Mouse (Mus musculus) forebrain, embryonic 11.5 days (tissue): ENCODE measurements at regions not wholly inside any gene's neighbourhood (a gene's known extent, or its start where the extent isn't known, plus 50 kb on each side); places are given as distances from the start of the nearest gene placed in this dataset.

Source experiments
- ATAC-seq: fragments of 200-750 bp; cut with Nextera tagmentation; replicated peaks from 2 replicates; pipeline ENCODE4 v1.8.0; 2017; ENCODE audit warnings: moderate TSS enrichment; ENCODE audit not compliant: low FRiP score
- DNase-seq: peaks from one replicate; pipeline ENCODE4 v3.0.0-alpha.2; 2017; ENCODE audit warnings: low spot score
- H3K27ac ChIP-seq: fragments of 300-500 bp; sonication (generic); 2 replicates; pipeline ENCODE4 v1.5.1; 2014; ENCODE audit warnings: low read depth, low read length
- H3K27me3 ChIP-seq: fragments of 300-500 bp; sonication (generic); 2 replicates; pipeline ENCODE4 v1.6.1; 2014; ENCODE audit warnings: mild to moderate bottlenecking, low read length, mixed read lengths; ENCODE audit not compliant: control insufficient read depth, insufficient read depth
- H3K36me3 ChIP-seq: fragments of 300-500 bp; sonication (generic); 2 replicates; pipeline ENCODE4 v1.6.1; 2014; ENCODE audit warnings: mild to moderate bottlenecking, low read length, moderate library complexity, mixed read lengths; ENCODE audit not compliant: control insufficient read depth, insufficient read depth
- H3K4me1 ChIP-seq: fragments of 300-500 bp; sonication (generic); replicated peaks from 2 replicates; pipeline ENCODE4 v1.6.1; 2014; ENCODE audit warnings: low read length, mixed read lengths; ENCODE audit not compliant: control insufficient read depth, insufficient read depth
- H3K4me2 ChIP-seq: fragments of 300-500 bp; sonication (generic); 2 replicates; pipeline ENCODE4 v1.6.1; 2014; ENCODE audit warnings: low read depth, mild to moderate bottlenecking, low read length, moderate library complexity, mixed read lengths; ENCODE audit not compliant: severe bottlenecking
- H3K4me3 ChIP-seq: fragments of 300-500 bp; sonication (generic); 2 replicates; pipeline ENCODE4 v1.5.1; 2014; ENCODE audit warnings: low read depth, low read length
- H3K9ac ChIP-seq: fragments of 300-500 bp; sonication (generic); 2 replicates; pipeline ENCODE4 v1.6.1; 2014; ENCODE audit warnings: low read length
- H3K9me3 ChIP-seq: fragments of 300-500 bp; sonication (generic); 2 replicates; pipeline ENCODE4 v1.6.1; 2016; ENCODE audit warnings: low read length, mixed read lengths; ENCODE audit not compliant: control insufficient read depth
- WGBS: fragments of 180-500 bp; shearing (Covaris S2); extraction: QIAGEN DNeasy Blood & Tissue Kit; methylation state at CpG from one replicate; pipeline ENCODE4 v1.1.7; 2014; 5-methylcytosine and 5-hydroxymethylcytosine counted together

DNA sequence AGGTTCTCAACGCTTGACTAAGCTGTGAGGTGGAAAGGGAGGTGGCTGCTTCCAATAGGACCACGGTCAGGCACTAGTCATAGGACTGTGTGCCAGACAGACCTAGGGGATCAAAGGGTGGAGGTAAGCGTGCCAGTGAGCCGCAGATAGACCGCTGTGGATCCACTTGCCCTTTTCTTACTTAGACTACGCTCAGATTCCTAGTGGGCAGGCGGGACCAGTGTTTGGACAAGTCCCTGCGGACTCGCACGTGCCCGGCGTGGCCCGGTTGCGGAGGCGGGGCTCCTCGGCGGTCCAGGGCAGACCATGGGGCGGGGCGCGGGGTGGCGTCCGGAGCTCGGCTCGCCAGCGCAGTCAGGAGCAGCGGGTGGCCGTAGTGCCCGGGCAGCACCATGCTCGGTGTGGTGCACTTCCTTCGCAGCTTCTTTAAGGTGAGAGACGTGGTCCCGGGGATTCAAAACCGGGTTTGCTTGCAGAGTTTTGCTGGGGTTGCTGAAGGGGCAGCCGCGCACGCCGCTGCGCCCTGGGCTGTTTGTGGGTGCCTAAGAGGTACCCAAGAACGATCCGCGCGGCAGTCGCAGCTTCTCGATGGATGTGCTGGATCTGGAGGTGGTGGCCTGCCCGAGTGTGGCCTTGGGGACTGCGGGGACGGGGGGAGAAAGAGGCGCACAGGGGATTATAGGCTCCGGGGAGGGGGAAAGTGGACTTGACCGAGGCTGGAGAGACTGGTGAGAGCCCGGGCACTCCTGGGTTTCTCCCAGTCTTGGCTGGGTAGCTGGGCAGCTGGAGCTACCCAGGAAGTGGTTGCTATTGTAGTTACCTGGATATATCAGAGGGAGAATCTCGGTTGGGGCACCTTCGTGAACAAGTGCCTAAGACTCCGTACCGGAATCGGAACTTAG lies 98.6 kb downstream of the Amer3 start:
- Histone ChIP-seq H3K4me2 (peak overlapping the region; percentile 92), H3K9ac (peak overlapping the region; percentile 47), H3K4me1 (peaks cover 10% of the 10 kb centered on the region), H3K4me3 (peak overlapping the region; percentile 42), H3K27ac (no peak overlapping the region), H3K36me3 (no peaks in the 10 kb centered on the region), H3K27me3 (peaks cover 29% of the 10 kb centered on the region), H3K9me3 (no peaks in the 10 kb centered on the region)
- DNase-seq (peak; percentile 74), ATAC-seq (peak; percentile 69)
- WGBS = under 1% methylated on average over 56 of the region's 56 CpGs

DNA sequence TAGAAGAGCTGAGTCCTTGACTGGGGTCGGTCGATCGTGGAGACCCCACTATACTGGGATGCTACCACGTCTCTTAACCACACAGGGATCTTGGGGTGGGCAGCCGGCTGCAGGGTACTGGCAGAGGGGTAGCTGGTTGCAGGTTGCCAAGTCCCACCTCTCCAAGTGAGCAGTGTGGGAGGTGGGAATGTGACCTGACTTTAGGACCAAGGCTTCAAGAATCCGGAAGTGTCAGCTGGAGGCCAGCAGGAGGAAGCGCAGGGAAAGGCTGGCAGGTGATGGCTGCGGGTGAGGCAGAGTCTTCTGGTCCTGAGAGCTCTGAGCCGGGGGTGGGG lies 99.2 kb downstream of the Amer3 start:
- no peak for DNase-seq
- 0 out of 2 replicates have a peak, but pooled peaks have one; percentile 30 for ATAC-seq
- Histone ChIP-seq H3K27me3 (peaks cover 29% of the 10 kb centered on the region), H3K36me3 (no peaks in the 10 kb centered on the region), H3K4me3 (peak overlapping the region; percentile 42), H3K27ac (no peak overlapping the region), H3K4me2 (peak overlapping the region; percentile 92), H3K9me3 (no peaks in the 10 kb centered on the region), H3K4me1 (peaks cover 10% of the 10 kb centered on the region), H3K9ac (no peak overlapping the region; the same call in 1 of the 2 replicates)
- 4% methylated on average over 9 of the region's 9 CpGs for whole genome bisulfite sequencing

DNA sequence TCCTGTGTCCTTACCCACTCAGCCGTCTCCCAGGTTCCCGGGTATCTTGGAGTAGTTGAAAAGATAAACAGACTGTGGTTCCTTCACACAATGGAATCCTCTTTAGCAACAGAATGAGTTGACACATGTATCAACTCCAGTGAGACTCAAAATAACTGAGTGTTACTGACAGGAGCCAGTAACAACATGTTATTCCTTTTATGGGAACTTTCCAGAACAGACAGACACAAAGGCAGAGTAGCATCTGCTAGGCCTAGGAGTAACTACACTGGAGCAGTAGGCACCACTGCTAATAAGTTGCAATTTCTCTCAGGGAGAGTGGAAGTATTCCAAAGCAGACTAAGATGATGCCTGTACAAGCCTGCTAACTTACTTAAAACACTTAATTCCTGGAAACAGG lies 107.1 kb downstream of the Amer3 start:
- 73% methylated on average over 2 of the region's 2 CpGs for WGBS

DNA sequence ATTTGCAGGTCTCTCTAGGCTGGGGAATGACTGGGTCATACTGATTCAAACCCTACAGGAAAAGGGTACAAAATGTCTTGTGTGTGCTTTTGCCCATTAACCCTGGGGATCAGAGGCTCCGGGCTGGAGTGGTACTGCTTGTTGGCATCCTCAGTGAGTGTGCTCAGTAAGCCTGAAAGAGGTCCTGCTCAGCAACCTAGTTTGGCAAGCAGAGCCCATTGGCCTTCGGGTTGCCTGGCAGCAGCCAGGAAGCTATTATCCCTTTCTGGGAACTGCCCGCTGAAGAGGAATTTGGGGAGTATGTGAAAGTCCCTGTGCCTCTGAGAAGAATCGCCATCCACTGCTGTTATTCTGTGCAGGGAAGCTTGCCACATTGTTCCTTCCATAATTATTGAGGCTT lies 117.1 kb downstream of the Amer3 start:
- ATAC-seq (no peak), DNase-seq (no peak)
- Histone ChIP-seq H3K36me3 (no peaks in the 10 kb centered on the region), H3K27ac (no peak overlapping the region), H3K9ac (no peak overlapping the region), H3K4me2 (no peak overlapping the region), H3K27me3 (no peaks in the 10 kb centered on the region), H3K4me1 (no peaks in the 10 kb centered on the region), H3K4me3 (no peak overlapping the region), H3K9me3 (no peaks in the 10 kb centered on the region)
- WGBS = 85% methylated on average over 4 of the region's 4 CpGs

More for the DNA sequence above, 107.1 kb downstream of the Amer3 start:
- Histone ChIP-seq H3K4me2 (no peak overlapping the region), H3K4me1 (no peaks in the 10 kb centered on the region), H3K27ac (no peak overlapping the region), H3K9ac (no peak overlapping the region), H3K36me3 (no peaks in the 10 kb centered on the region), H3K9me3 (no peaks in the 10 kb centered on the region), H3K27me3 (no peaks in the 10 kb centered on the region), H3K4me3 (no peak overlapping the region)
- DNase-seq (no peak), ATAC-seq (no peak)

DNA sequence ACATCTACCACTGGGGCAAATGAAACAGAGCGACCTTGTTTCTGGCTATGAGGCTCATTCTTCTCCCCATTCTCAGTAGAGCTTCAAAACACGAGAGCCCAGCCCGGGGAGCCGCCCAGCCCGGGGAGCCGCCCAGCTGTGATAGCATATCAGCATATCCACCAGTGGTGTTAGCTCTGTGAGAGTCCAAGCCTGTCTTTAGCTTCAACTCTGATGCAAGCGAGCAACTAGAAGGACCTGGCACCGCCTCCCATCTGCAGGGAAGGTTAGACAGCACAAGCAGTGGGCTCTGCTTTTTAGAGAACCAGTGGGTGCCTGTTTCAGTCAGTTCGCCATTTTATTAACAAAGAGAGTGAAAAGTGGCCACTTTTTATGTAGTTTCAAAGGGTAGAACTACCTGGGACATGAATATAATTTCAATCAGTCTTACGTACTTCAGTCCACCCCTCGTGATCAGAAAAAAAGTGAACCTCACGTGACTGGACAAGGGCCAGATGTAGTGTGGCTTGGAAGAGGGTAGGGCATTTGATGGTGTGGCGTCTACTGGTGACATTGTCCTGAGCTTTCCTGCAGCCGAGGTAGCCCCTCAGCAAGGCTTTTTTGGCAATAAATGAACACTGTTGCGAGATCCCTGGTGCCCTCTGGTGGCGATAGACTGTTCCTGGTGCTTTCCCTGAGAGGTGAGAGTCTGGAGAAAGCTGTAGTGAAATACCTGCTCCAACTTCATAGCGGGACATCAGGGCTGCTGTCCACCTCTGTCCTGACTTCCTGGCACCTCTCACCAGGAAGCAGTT lies 121.0 kb downstream of the Amer3 start:
- Histone ChIP-seq H3K4me3 (no peak overlapping the region), H3K36me3 (no peaks in the 10 kb centered on the region), H3K4me2 (no peak overlapping the region), H3K27ac (no peak overlapping the region), H3K9me3 (no peaks in the 10 kb centered on the region), H3K9ac (no peak overlapping the region), H3K4me1 (no peaks in the 10 kb centered on the region), H3K27me3 (no peaks in the 10 kb centered on the region)
- DNase-seq (peak; percentile 80), ATAC-seq (no peak)
- 57% methylated on average over 17 of the region's 17 CpGs for WGBS

DNA sequence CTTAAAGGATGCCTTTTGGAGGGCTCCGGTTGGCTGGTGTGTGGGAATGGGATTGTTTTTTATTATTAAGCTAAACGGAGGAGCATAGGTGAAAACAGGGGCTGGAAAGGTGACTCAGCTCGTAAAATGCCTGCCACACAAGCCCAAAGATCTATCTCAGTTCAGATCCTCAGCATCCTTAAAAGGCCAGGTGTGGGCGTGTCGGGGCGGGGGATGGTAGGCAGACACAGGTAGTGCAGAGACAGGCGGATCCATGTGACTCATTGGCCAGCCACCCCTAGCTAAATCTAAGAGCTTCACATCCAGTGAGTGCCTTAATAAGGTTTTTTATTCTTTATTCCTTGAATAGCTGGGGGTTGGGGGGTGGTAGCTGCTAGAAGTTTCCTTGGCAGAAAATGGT lies 122.0 kb downstream of the Amer3 start:
- H3K27me3 ChIP-seq = no peaks in the 10 kb centered on the region
- ATAC-seq (no peak), DNase-seq (no peak)
- 77% methylated on average over 7 of the region's 7 CpGs for WGBS
- no peak overlapping the region for H3K4me2 ChIP-seq
- no peaks in the 10 kb centered on the region for H3K4me1 ChIP-seq
- H3K27ac ChIP-seq = no peak overlapping the region
- H3K4me3 ChIP-seq = no peak overlapping the region
- no peak overlapping the region for H3K9ac ChIP-seq
- no peaks in the 10 kb centered on the region for H3K36me3 ChIP-seq
- H3K9me3 ChIP-seq = no peaks in the 10 kb centered on the region

DNA sequence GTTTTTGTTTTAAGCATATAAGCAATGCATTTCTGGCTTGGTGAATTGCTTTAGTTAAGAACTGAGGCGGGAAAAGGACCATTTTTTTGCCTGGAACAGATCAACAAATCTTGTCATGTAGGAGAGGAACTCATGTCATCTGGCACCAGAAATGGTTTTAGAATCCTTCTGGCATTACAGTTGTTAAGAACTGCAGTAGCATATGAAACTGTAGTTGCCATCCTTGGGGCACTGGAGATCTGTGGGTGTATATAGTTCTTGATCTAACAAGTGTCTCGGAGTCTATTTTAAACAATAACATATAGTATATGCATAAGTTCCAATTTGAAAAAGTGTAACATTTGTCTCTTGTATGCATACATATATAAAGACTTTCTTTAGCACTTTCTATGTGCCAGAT lies 129.6 kb downstream of the Amer3 start:
- Histone ChIP-seq H3K27ac (no peak overlapping the region), H3K27me3 (no peaks in the 10 kb centered on the region), H3K36me3 (no peaks in the 10 kb centered on the region), H3K9me3 (no peaks in the 10 kb centered on the region), H3K4me1 (no peaks in the 10 kb centered on the region), H3K9ac (no peak overlapping the region), H3K4me3 (no peak overlapping the region), H3K4me2 (no peak overlapping the region)
- no peak for DNase-seq
- WGBS = 95% methylated on average over 2 of the region's 2 CpGs
- ATAC-seq = no peak

DNA sequence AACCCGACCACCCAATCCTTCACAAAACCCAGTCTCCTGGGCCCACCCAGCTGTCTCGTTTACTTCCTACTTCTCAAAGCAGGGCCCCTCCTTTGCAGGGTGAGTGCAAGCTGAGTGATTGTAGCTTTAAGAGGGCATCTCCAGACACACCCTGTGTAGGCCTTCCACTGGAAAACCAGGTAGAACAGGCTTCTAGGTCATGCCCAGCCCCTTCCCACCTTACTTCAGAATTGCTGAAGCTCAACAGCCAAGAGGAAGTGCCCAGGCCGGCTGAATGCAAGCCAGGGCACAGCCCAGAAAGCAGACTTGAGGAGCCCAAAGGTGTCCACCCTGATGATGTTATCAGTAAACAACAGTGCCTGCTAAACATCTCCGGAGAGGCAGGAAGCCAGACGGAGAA lies 120.2 kb downstream of the Fam168b start:
- 78% methylated on average over 5 of the region's 5 CpGs for WGBS
- no peaks in the 10 kb centered on the region for H3K9me3 ChIP-seq
- H3K27me3 ChIP-seq = no peaks in the 10 kb centered on the region
- no peak overlapping the region for H3K27ac ChIP-seq
- H3K4me2 ChIP-seq = no peak overlapping the region
- DNase-seq (no peak), ATAC-seq (no peak)
- no peak overlapping the region for H3K9ac ChIP-seq
- no peaks in the 10 kb centered on the region for H3K36me3 ChIP-seq
- no peaks in the 10 kb centered on the region for H3K4me1 ChIP-seq
- no peak overlapping the region for H3K4me3 ChIP-seq
